Mouse (Mus musculus): ENCODE results near the gene Hist3h2ba.

DNA sequence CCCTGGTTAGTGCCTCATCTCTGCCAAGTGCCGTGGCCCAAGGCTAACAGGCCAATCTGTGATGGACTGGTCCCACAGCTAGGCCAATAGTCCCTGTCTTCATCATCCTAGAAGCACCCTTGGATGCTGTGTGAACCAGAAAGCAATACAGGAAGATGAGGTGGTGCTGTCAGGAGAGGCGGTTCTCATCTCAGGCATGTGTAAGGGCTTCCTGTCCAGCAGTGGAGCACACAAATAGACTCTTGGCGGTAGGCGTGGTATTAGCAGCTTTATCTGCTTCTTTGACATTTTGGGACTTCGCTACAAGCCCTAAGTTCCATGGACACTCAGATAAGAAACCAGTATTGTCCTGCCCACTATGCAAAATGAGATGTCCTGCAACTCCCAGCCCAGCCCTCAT, 48.8 kb downstream of the Hist3h2ba start:
- TF ChIP-seq POLR2A (IDR thresholded peaks at IDR 0.05; ENCODE audit: extremely low read depth, insufficient read depth, low read length) (no peak), CTCF (IDR thresholded peaks at IDR 0.05; ENCODE audit: low read depth, low read length) (no peak)
